Mouse (Mus musculus) small intestine, adult 2 months (tissue): ENCODE results near the gene Zdhhc20.

Experiments used
- CTCF ChIP-seq: fragments of 200-500 bp; IDR thresholded peaks from 2 replicates; pipeline ENCODE4 v1.5.1; 2012; ENCODE audit warnings: low read depth, mild to moderate bottlenecking, control low read depth, inconsistent platforms, low read length, moderate library complexity, mixed read lengths; ENCODE audit not compliant: insufficient replicate concordance, insufficient read length; ENCODE audit errors: extremely low read depth
- POLR2A ChIP-seq: fragments of 200-500 bp; IDR thresholded peaks from 2 replicates; pipeline ENCODE4 v1.6.1; 2012; ENCODE audit warnings: low read depth, mild to moderate bottlenecking, control low read depth, inconsistent platforms, low read length, moderate library complexity

DNA sequence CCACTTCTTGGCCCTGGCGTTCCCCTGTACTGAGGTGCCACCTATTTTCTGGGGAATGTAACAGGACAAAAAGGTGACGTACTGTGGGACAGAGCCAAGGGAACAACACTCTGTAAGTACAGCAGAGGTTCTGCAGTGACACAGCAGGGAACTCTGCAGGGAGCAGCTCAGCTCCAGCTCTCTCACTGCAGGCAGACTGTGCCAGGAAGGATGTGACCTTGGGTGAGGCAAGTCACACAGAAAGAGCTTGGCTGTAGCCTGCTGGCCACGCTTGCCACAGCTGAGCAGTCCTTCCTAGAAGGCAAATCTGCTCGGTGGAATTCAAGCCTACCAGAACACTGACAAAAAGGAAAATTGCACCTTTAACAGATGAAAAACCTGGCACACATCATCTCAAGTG, 8.3 kb downstream of the Zdhhc20 start:
- no peak for TF ChIP-seq POLR2A
- TF ChIP-seq CTCF = no peak
